Mouse (Mus musculus) small intestine, adult 2 months (tissue): ENCODE results near the gene Pdcl.

Experiments
- CTCF ChIP-seq: fragments of 200-500 bp; IDR thresholded peaks from 2 replicates; pipeline ENCODE4 v1.5.1; 2012; ENCODE audit warnings: low read depth, mild to moderate bottlenecking, control low read depth, inconsistent platforms, low read length, moderate library complexity, mixed read lengths; ENCODE audit not compliant: insufficient replicate concordance, insufficient read length; ENCODE audit errors: extremely low read depth
- POLR2A ChIP-seq: fragments of 200-500 bp; IDR thresholded peaks from 2 replicates; pipeline ENCODE4 v1.6.1; 2012; ENCODE audit warnings: low read depth, mild to moderate bottlenecking, control low read depth, inconsistent platforms, low read length, moderate library complexity

GRCm38 (mm10) chr2:37382921-37383320 is 23.8 kb upstream of the Pdcl start:
- TF ChIP-seq CTCF = no peak
- TF ChIP-seq POLR2A = no peak
